Mouse (Mus musculus) liver, postnatal 0 days (tissue): Measurements from ENCODE around the gene Edem1. TPM values are rescaled to one million over a fixed set of nuclear protein-coding genes. Genes with fewer than 3 reads are reported as not detected.

ENCODE experiments used
- ATAC-seq: fragments of 200-750 bp; cut with Nextera tagmentation; 2 replicates; pipeline ENCODE4 v1.8.0; 2017; ENCODE audit warnings: mild to moderate bottlenecking, moderate library complexity
- DNase-seq: peaks from one replicate; pipeline ENCODE4 v3.0.0-alpha.2; 2016
- H3K27ac ChIP-seq: fragments of 300-500 bp; sonication (generic); 2 replicates; pipeline ENCODE4 v1.5.1; 2014; ENCODE audit warnings: antibody characterized with exemption, moderate library complexity, mild to moderate bottlenecking, low read depth
- H3K27me3 ChIP-seq: fragments of 300-500 bp; sonication (generic); 2 replicates; pipeline ENCODE4 v1.6.1; 2014; ENCODE audit warnings: low read length, control low read depth, mixed read lengths; ENCODE audit not compliant: insufficient read depth
- H3K36me3 ChIP-seq: fragments of 300-500 bp; sonication (generic); replicated peaks from 2 replicates; pipeline ENCODE4 v1.6.1; 2014; ENCODE audit warnings: mild to moderate bottlenecking, control low read depth, low read length, moderate library complexity, mixed read lengths; ENCODE audit not compliant: insufficient read depth
- H3K4me1 ChIP-seq: fragments of 300-500 bp; sonication (generic); 2 replicates; pipeline ENCODE4 v1.6.1; 2014; ENCODE audit warnings: antibody characterized with exemption, mild to moderate bottlenecking, control low read depth; ENCODE audit not compliant: insufficient read depth
- H3K4me2 ChIP-seq: fragments of 300-500 bp; sonication (generic); 2 replicates; pipeline ENCODE4 v1.6.1; 2014; ENCODE audit warnings: low read depth, mild to moderate bottlenecking, low read length, moderate library complexity, mixed read lengths
- H3K4me3 ChIP-seq: fragments of 300-500 bp; sonication (generic); 2 replicates; pipeline ENCODE4 v1.5.1; 2014; ENCODE audit warnings: low read depth, low read length
- H3K9ac ChIP-seq: fragments of 300-500 bp; sonication (generic); replicated peaks from 2 replicates; pipeline ENCODE4 v1.6.1; 2014; ENCODE audit warnings: mild to moderate bottlenecking, moderate library complexity
- H3K9me3 ChIP-seq: fragments of 300-500 bp; sonication (generic); 2 replicates; pipeline ENCODE4 v1.6.1; 2016; ENCODE audit warnings: mild to moderate bottlenecking, control low read depth, low read length, mixed read lengths
- CTCF ChIP-seq: sonication (generic); IDR thresholded peaks from 2 replicates; pipeline ENCODE4 v1.5.1; 2016; ENCODE audit warnings: antibody characterized with exemption, low read depth
- EP300 ChIP-seq: IDR thresholded peaks from 2 replicates; pipeline ENCODE4 v1.6.1; 2016; ENCODE audit warnings: antibody characterized with exemption, low read depth, mild to moderate bottlenecking
- WGBS: fragments of 180-500 bp; shearing (Covaris S2); extraction: QIAGEN DNeasy Blood & Tissue Kit; methylation state at CpG from one replicate; pipeline ENCODE4 v1.1.7; 2014; ENCODE audit not compliant: insufficient replicate concordance; 5-methylcytosine and 5-hydroxymethylcytosine counted together
- polyA plus RNA-seq: library from polyadenylated mRNA; unstranded; fragments of >200 nt; fragmentation: Nextera tagmentation; extraction: Ambion mirVana; gene quantifications from 2 replicates; pipeline ENCODE4 v1.2.1, GENCODE M21; 2015

Gene Edem1
- polyA plus RNA-seq, 1 experiment from 2014 or later, result 23.1 TPM

- H3K9ac ChIP-seq, result no peak overlapping the region
- peaks cover 12% of the 10 kb centered on the region for H3K4me1 ChIP-seq
- no peaks in the 10 kb centered on the region for H3K27me3 ChIP-seq
- DNase-seq (no peak), ATAC-seq (no peak)
- no peak overlapping the region for H3K4me2 ChIP-seq
- H3K4me3 ChIP-seq, result no peak overlapping the region
- H3K9me3 ChIP-seq, result no peaks in the 10 kb centered on the region
- no peak overlapping the region for H3K27ac ChIP-seq
- TF ChIP-seq EP300 (no peak), CTCF (no peak)
- H3K36me3 ChIP-seq, result peaks cover 34% of the 10 kb centered on the region
- 89% methylated on average over 8 of the region's 8 CpGs for WGBS
These were observed 12.6 kb downstream of the Edem1 start for GRCm38 (mm10) chr6:108840861-108841640.

GRCm38 (mm10) chr6:108843664-108844063 lies 15.2 kb downstream of the Edem1 start:
- 65% methylated on average over 1 of the region's 1 CpGs for WGBS
- ATAC-seq, result no peak

GRCm38 (mm10) chr6:108844093-108844492 lies 15.7 kb downstream of the Edem1 start:
- ATAC-seq (no peak), DNase-seq (no peak)
- H3K27me3 ChIP-seq, result no peaks in the 10 kb centered on the region
- H3K9ac ChIP-seq, result no peak overlapping the region
- no peak overlapping the region for H3K4me2 ChIP-seq
- H3K27ac ChIP-seq, result no peak overlapping the region
- no peaks in the 10 kb centered on the region for H3K4me1 ChIP-seq
- WGBS, result 54% methylated on average over 3 of the region's 3 CpGs
- no peaks in the 10 kb centered on the region for H3K9me3 ChIP-seq
- no peak overlapping the region for H3K4me3 ChIP-seq
- peaks cover 43% of the 10 kb centered on the region for H3K36me3 ChIP-seq
- TF ChIP-seq EP300, result no peak
- TF ChIP-seq CTCF, result no peak

More at GRCm38 (mm10) chr6:108843664-108844063, 15.2 kb downstream of the Edem1 start:
- no peak overlapping the region for H3K9ac ChIP-seq
- H3K36me3 ChIP-seq, result peaks cover 39% of the 10 kb centered on the region
- no peaks in the 10 kb centered on the region for H3K9me3 ChIP-seq
- H3K4me2 ChIP-seq, result no peak overlapping the region
- H3K27me3 ChIP-seq, result no peaks in the 10 kb centered on the region
- no peak for DNase-seq
- TF ChIP-seq EP300 (no peak), CTCF (no peak)
- no peak overlapping the region for H3K4me3 ChIP-seq
- H3K4me1 ChIP-seq, result no peaks in the 10 kb centered on the region
- H3K27ac ChIP-seq, result no peak overlapping the region

GRCm38 (mm10) chr6:108844771-108845170 lies 16.3 kb downstream of the Edem1 start:
- Histone ChIP-seq H3K27me3 (no peaks in the 10 kb centered on the region), H3K27ac (no peak overlapping the region), H3K9me3 (no peaks in the 10 kb centered on the region), H3K4me1 (no peaks in the 10 kb centered on the region), H3K4me3 (no peak overlapping the region), H3K9ac (no peak overlapping the region), H3K36me3 (peaks cover 42% of the 10 kb centered on the region), H3K4me2 (no peak overlapping the region)
- ATAC-seq (no peak), DNase-seq (no peak)
- TF ChIP-seq CTCF, result no peak
- TF ChIP-seq EP300, result no peak
- 88% methylated on average over 7 of the region's 7 CpGs for WGBS

GRCm38 (mm10) chr6:108852088-108852670 lies 23.7 kb downstream of the Edem1 start:
- TF ChIP-seq CTCF (no peak), EP300 (no peak)
- no peak overlapping the region for H3K4me2 ChIP-seq
- ATAC-seq (no peak), DNase-seq (no peak)
- no peaks in the 10 kb centered on the region for H3K27me3 ChIP-seq
- H3K4me1 ChIP-seq, result no peaks in the 10 kb centered on the region
- H3K4me3 ChIP-seq, result no peak overlapping the region
- no peak overlapping the region for H3K9ac ChIP-seq
- no peaks in the 10 kb centered on the region for H3K9me3 ChIP-seq
- H3K27ac ChIP-seq, result no peak overlapping the region
- H3K36me3 ChIP-seq, result peaks cover 58% of the 10 kb centered on the region
- WGBS, result 78% methylated on average over 8 of the region's 8 CpGs

- DNase-seq (no peak), ATAC-seq (no peak)
- Histone ChIP-seq H3K4me3 (no peak overlapping the region), H3K9ac (no peak overlapping the region), H3K36me3 (peaks cover 55% of the 10 kb centered on the region), H3K27me3 (no peaks in the 10 kb centered on the region), H3K4me1 (no peaks in the 10 kb centered on the region), H3K27ac (no peak overlapping the region), H3K4me2 (no peak overlapping the region), H3K9me3 (no peaks in the 10 kb centered on the region)
- TF ChIP-seq CTCF, result no peak
- TF ChIP-seq EP300, result no peak
- WGBS, result 89% methylated on average over 5 of the region's 5 CpGs
These were observed 24.5 kb downstream of the Edem1 start for GRCm38 (mm10) chr6:108852986-108853385.
